Mouse (Mus musculus) neutrophil, adult 5-6 weeks (primary cell): ENCODE results near the gene Nfu1. TPM values are rescaled to one million over a fixed set of nuclear protein-coding genes. Genes with fewer than 3 reads are reported as not detected.

Experiments used
- ATAC-seq: fragments of 151-379, 151-347 bp; 2 replicates; pipeline ENCODE4 v1.8.0; 2017; ENCODE audit warnings: mild to moderate bottlenecking, moderate TSS enrichment; ENCODE audit not compliant: insufficient number of reproducible peaks, poor library complexity, low FRiP score, severe bottlenecking; ENCODE audit errors: extremely low read depth
- total RNA-seq: library from RNA; stranded (forward); fragments of 200-1000 nt; gene quantifications from 2 replicates; pipeline ENCODE4 v1.2.3, GENCODE M21; 2017

The Nfu1 gene
- total RNA-seq, 1 experiment from 2014 or later = 44.0 TPM

- ATAC-seq = no peak
Measured at GRCm38 (mm10) chr6:87059754-87060153, 50.7 kb downstream of the Nfu1 start.

- ATAC-seq = no peak
Measured at GRCm38 (mm10) chr6:87063586-87063985, 54.5 kb downstream of the Nfu1 start.

- no peak for ATAC-seq
Measured at GRCm38 (mm10) chr6:87068209-87068608, 59.2 kb downstream of the Nfu1 start.

GRCm38 (mm10) chr6:87069195-87069900, 60.3 kb downstream of the Nfu1 start:
- ATAC-seq = no peak

- ATAC-seq = no peak
Measured at GRCm38 (mm10) chr6:87070641-87071040, 61.6 kb downstream of the Nfu1 start.

- no peak for ATAC-seq
Measured at GRCm38 (mm10) chr6:87072759-87073158, 63.7 kb downstream of the Nfu1 start.

- ATAC-seq = peak; percentile 19; the same call in 1 of the 2 replicates
Measured at GRCm38 (mm10) chr6:87075092-87075685, 66.2 kb downstream of the Nfu1 start.

Other genes starting within 250 kb of the Nfu1 start
- 12.5 and 14.9 TPM in 2 replicates for gene Anxa4, start 215.7 kb upstream of the Nfu1 start, total RNA-seq
- gene Aak1, start 159.7 kb upstream of the Nfu1 start, total RNA-seq = 22.7 and 29.3 TPM in 2 replicates
- gene Gfpt1, start 33.6 kb downstream of the Nfu1 start, total RNA-seq = 24.4 and 24.9 TPM in 2 replicates
- 0.47 TPM in 1 of 2 replicates, not detected in the other for gene D6Ertd527e, start 95.5 kb downstream of the Nfu1 start, total RNA-seq